In the genomic region with DNA sequence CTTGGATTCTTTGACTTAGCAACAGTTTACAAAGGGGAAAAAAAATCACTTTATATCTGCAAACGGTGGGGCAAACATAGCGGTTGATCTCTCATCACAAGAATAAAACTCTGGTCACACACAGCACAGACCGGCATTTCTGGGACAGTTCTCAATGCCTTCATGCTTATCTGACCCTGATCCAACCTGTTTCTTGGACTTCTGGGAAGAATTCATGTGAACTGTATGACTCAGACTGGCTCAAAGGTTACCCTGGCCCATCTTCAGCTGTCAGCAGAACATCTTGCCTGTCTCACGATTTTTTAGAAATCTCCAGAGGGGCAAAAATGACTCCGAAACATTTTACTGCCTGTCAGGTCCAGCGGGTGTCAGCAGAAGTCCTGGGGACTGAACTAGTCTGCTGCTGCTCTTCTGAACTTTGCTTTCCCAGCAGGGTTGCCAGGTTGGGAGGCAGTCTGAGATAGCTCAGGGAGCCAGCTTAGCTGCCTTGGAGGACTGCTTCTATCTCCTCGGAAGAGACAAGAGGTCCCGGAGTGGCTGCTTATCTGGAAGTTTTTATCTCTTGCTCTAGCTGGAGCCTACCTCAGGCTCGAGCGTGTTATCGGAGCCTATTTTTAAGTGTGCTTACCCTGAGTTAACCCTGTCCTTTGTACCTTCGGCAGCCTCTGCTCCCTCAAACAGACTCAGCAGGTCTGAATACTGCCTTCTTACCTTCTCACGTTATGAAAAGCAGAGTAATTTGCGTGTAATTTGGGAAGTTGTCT, we compare ENCODE assay signal across 12 mouse cellular contexts. TPM values are rescaled to one million over a fixed set of nuclear protein-coding genes. Genes with fewer than 3 reads are reported as not detected.
DNase-seq lines count a peak whose midpoint lies in the region; ATAC-seq lines count a peak whose summit lies in the region.
"Had no signal": no experiment of that assay in that cellular context is flagged by ENCODE, and none has a peak within 500 bp of the region (broad histone marks: within the 10 kb centered on the region; RNA-seq: fewer than 3 reads in every experiment).

No protein-coding gene starts in this region.

- H3K9me3 ChIP-seq in kidney, embryonic 14.5 days (ENCODE audit: control insufficient read depth, low read length) = no peaks in the 10 kb centered on the region
- H3K9me3 ChIP-seq in liver, embryonic 11.5 days (ENCODE audit: control insufficient read depth, low read length) = no peaks in the 10 kb centered on the region
- H3K9me3 ChIP-seq: embryonic facial prominence, embryonic 10.5 days; forebrain, embryonic 13.5 days; limb, embryonic 13.5 days had no signal

- no peak for ATAC-seq in kidney, embryonic 14.5 days (ENCODE audit: low FRiP score, low TSS enrichment)
- no peak for ATAC-seq in liver, embryonic 11.5 days (replicated peaks; ENCODE audit: low FRiP score)

- WGBS in kidney, embryonic 14.5 days = 60% methylated on average over 14 of the region's 14 CpGs
- 30% methylated on average over 14 of the region's 14 CpGs for WGBS in liver, embryonic 11.5 days

- no peak overlapping the region for H3K9ac ChIP-seq in kidney, embryonic 14.5 days (ENCODE audit: low read depth, low read length)
- no peak overlapping the region for H3K9ac ChIP-seq in liver, embryonic 11.5 days (ENCODE audit: low read depth, low read length)
- H3K9ac ChIP-seq: forebrain, embryonic 13.5 days; limb, embryonic 13.5 days had no signal

- H3K4me2 ChIP-seq in kidney, embryonic 14.5 days (replicated peaks; ENCODE audit: low read depth, low read length) = no peak overlapping the region
- peak overlapping the region; percentile 7; the same call in 1 of the 2 replicates for H3K4me2 ChIP-seq in liver, embryonic 11.5 days
- H3K4me2 ChIP-seq: forebrain, embryonic 13.5 days; limb, embryonic 13.5 days had no signal

- H3K4me3 ChIP-seq in kidney, embryonic 14.5 days (ENCODE audit: low read length) = no peak overlapping the region
- H3K4me3 ChIP-seq in liver, embryonic 11.5 days (ENCODE audit: low read depth, low read length) = no peak overlapping the region
- H3K4me3 ChIP-seq: embryonic facial prominence, embryonic 10.5 days; forebrain, embryonic 13.5 days; limb, embryonic 13.5 days had no signal

- no peaks in the 10 kb centered on the region for H3K4me1 ChIP-seq in kidney, embryonic 14.5 days (ENCODE audit: control insufficient read depth, insufficient read depth, low read length)
- no peaks in the 10 kb centered on the region for H3K4me1 ChIP-seq in liver, embryonic 11.5 days (replicated peaks; ENCODE audit: control insufficient read depth, insufficient read depth, low read length)
- H3K4me1 ChIP-seq: embryonic facial prominence, embryonic 10.5 days; forebrain, embryonic 13.5 days; limb, embryonic 13.5 days had no signal

- no peaks in the 10 kb centered on the region for H3K27me3 ChIP-seq in kidney, embryonic 14.5 days (ENCODE audit: control insufficient read depth, insufficient read depth, low read length)
- no peaks in the 10 kb centered on the region for H3K27me3 ChIP-seq in liver, embryonic 11.5 days (replicated peaks; ENCODE audit: control insufficient read depth, insufficient read depth, low read length)
- H3K27me3 ChIP-seq: forebrain, embryonic 13.5 days; limb, embryonic 13.5 days had no signal

- H3K27ac ChIP-seq in kidney, embryonic 14.5 days (ENCODE audit: low read depth, low read length) = no peak overlapping the region
- no peak overlapping the region for H3K27ac ChIP-seq in liver, embryonic 11.5 days (ENCODE audit: low read depth, low read length)
- H3K27ac ChIP-seq: embryonic facial prominence, embryonic 10.5 days; forebrain, embryonic 13.5 days; limb, embryonic 13.5 days had no signal

- H3K36me3 ChIP-seq in kidney, embryonic 14.5 days (ENCODE audit: control insufficient read depth, insufficient read depth, low read length) = no peaks in the 10 kb centered on the region
- no peaks in the 10 kb centered on the region for H3K36me3 ChIP-seq in liver, embryonic 11.5 days (ENCODE audit: control insufficient read depth, insufficient read depth, low read length)
- H3K36me3 ChIP-seq: embryonic facial prominence, embryonic 10.5 days; limb, embryonic 13.5 days had no signal

- DNase-seq in kidney, adult 11 months = peak; percentile 45
- DNase-seq in heart, adult 18-20 months = peak; percentile 17 to 22
- peak; percentile 5 to 18 for DNase-seq in heart, postnatal 14 days
- DNase-seq in liver, embryonic 11.5 days (ENCODE audit: low spot score) = peak; percentile 33
- no peak for DNase-seq in urinary bladder, postnatal 10 days (ENCODE audit: low spot score)
- no peak for DNase-seq in left cerebral cortex, postnatal 4 days
- DNase-seq in right cerebral cortex, postnatal 36 days (ENCODE audit: low spot score in 2 of 2) = no peak
- DNase-seq: gastrocnemius, postnatal 25 days had no signal

- intact Hi-C loops in heart, postnatal 14 days (cut with DNase I) = loop anchor here (5.0 kb wide), 1 partner anchor 928 kb away; no protein-coding TSS in a partner anchor
- intact Hi-C loops in left cerebral cortex, postnatal 4 days (cut with DNase I) = loop anchor here (5.0 to 10.0 kb wide), 3 partner anchors 223 to 1243 kb away; no protein-coding TSS in a partner anchor

RNA-seq across cellular contexts. Expression of a gene that starts 29.7 kb away (rescaled TPM):
- polyA plus RNA-seq in kidney, embryonic 14.5 days (2014; fragmentation: Nextera tagmentation; extraction: Ambion mirVana) = 17.6 and 29.7 TPM in 2 replicates
- total RNA-seq in heart, adult 18-20 months (2021) = 10 to 100 TPM; 15.0 to 16.2 TPM
- total RNA-seq in heart, postnatal 14 days (2021) = 10 to 100 TPM; 16.1 to 17.1 TPM
- polyA plus RNA-seq in liver, embryonic 11.5 days (2014; fragmentation: Nextera tagmentation; extraction: Ambion mirVana) = 28.1 and 28.7 TPM in 2 replicates
- total RNA-seq in left cerebral cortex, postnatal 4 days (2021) = 10 to 100 TPM; 80.3 to 94.5 TPM

Comparison
In these comparisons a context has a peak if more than half of its experiments do, and no peak if none do; other contexts are left out.
1. DNase-seq: peak in kidney, adult 11 months (single experiment), heart, adult 18-20 months (2 of 2), heart, postnatal 14 days (2 of 2) and liver, embryonic 11.5 days (single experiment); none in urinary bladder, postnatal 10 days (single experiment), left cerebral cortex, postnatal 4 days (single experiment) and right cerebral cortex, postnatal 36 days (0 of 2).
2. RNA of a gene that starts 29.7 kb away (total RNA-seq): 80.3 to 94.5 TPM in left cerebral cortex, postnatal 4 days; 16.1 to 17.1 TPM in heart, postnatal 14 days and 15.0 to 16.2 TPM in heart, adult 18-20 months; every median in the first group is over 4 times any median in the second.